Mouse (Mus musculus): Measurements from ENCODE around the gene Cfc1. TPM values are rescaled to one million over a fixed set of nuclear protein-coding genes. Genes with fewer than 3 reads are reported as not detected.

Gene Cfc1
- polyA plus RNA-seq, 1 experiment from 2014 or later, result not detected

DNA sequence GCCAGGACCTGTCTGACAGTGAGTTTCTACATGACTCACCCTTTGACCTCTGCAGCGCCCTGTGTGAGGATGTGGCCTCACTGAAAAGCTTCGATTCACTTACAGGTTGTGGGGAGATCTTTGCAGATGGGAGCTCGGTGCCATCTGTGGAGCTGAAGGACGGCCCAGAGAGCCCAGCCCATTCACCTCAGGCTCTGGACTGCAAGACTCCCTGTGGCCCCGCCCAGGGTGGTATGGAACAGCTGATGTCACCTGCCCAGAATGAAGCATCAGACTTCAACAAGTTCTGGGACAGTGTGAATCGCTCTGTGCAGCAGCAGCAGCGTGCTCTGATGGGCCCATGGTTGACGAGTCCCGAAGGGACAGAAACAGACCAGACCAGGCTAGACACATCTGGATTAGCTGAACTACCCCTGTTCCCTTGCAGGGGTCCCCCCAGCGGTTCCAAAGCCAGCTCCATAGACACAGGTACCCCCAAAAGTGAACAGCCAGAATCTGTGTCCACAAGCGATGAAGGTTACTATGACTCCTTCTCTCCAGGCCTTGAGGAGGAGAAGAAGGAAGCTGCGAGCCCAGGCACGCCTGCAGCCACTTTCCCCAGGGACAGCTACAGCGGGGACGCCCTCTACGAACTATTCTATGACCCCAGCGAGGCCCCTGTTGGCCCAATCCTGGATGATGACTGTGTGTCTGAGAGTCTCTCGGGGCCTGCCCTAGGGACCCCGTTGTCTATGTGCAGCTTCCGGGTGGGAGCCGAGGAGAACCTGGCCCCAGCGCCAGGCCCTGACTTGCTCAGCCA is 52.0 kb downstream of the Cfc1 start:
- 84% methylated on average over 22 of the region's 22 CpGs for WGBS

More for the DNA sequence above, 52.0 kb downstream of the Cfc1 start:
- no peak overlapping the region for H3K27ac ChIP-seq
- ATAC-seq (replicated peaks; ENCODE audit: low FRiP score), result no peak
- H3K9me3 ChIP-seq (replicated peaks), result no peaks in the 10 kb centered on the region
- no peaks in the 10 kb centered on the region for H3K27me3 ChIP-seq
- H3K4me1 ChIP-seq, result no peaks in the 10 kb centered on the region
- no peak overlapping the region for H3K9ac ChIP-seq
- H3K4me2 ChIP-seq, result no peak overlapping the region
- H3K36me3 ChIP-seq, result no peaks in the 10 kb centered on the region
- H3K4me3 ChIP-seq (replicated peaks), result no peak overlapping the region

Other genes starting within 250 kb of the Cfc1 start
- gene Ccdc115, start 96.0 kb upstream of the Cfc1 start, polyA plus RNA-seq (2015; fragmentation: Nextera tagmentation; extraction: Ambion mirVana), result 52.2 and 53.1 TPM in 2 replicates
- gene Imp4, start 95.8 kb upstream of the Cfc1 start, polyA plus RNA-seq (2015; fragmentation: Nextera tagmentation; extraction: Ambion mirVana), result 88.7 and 94.9 TPM in 2 replicates
- gene Ptpn18, start 75.9 kb upstream of the Cfc1 start, polyA plus RNA-seq (2015; fragmentation: Nextera tagmentation; extraction: Ambion mirVana), result 18.2 and 19.9 TPM in 2 replicates
- not detected in 2 replicates for gene Prss39, start 37.2 kb upstream of the Cfc1 start, polyA plus RNA-seq (2015; fragmentation: Nextera tagmentation; extraction: Ambion mirVana)
- not detected in 2 replicates for gene Prss40, start 25.3 kb downstream of the Cfc1 start, polyA plus RNA-seq (2015; fragmentation: Nextera tagmentation; extraction: Ambion mirVana)
- gene Amer3, start 44.0 kb downstream of the Cfc1 start, polyA plus RNA-seq (2015; fragmentation: Nextera tagmentation; extraction: Ambion mirVana), result 0.17 and 0.26 TPM in 2 replicates

Measured in kidney, embryonic 15.5 days (tissue).